Mouse (Mus musculus) erythroblast, embryonic 14.5 days (primary cell): ENCODE measurements around the gene Dpf2.

Source experiments
- GATA1 ChIP-seq: IDR thresholded peaks from 2 replicates; pipeline ENCODE4 v1.6.1; 2012; ENCODE audit warnings: low read length, inconsistent platforms, mixed read lengths
- TAL1 ChIP-seq: IDR thresholded peaks from 3 replicates; pipeline ENCODE4 v1.6.1; 2012; ENCODE audit warnings: low read length, inconsistent platforms, mixed read lengths

DNA sequence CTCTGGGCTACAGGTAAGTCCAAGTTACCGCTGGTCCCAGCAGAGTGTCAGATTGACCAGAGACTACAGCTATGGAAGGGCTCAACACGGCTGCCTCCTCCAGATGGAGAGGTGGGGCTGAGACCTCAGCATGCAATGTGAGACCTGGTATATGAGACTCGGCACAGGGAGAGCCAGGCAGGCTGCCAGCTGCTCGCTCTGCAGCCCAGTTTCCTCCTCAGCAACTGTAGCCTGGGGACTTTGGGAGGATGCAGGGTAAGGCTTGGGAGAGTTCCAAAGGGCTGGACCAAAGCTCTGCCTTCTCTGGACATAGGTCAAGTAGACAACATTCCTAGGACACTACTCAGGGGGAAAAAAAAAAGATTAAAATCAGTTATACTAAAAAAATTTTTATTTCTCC, 27.4 kb upstream of the Dpf2 start:
- no peak for TF ChIP-seq GATA1
- TF ChIP-seq TAL1 = no peak
